Mouse (Mus musculus) embryonic facial prominence, embryonic 11.5 days (tissue): Measurements from ENCODE around the gene Tbc1d30. TPM values are rescaled to one million over a fixed set of nuclear protein-coding genes. Genes with fewer than 3 reads are reported as not detected.

Experiments
- ATAC-seq: fragments of 200-750 bp; cut with Nextera tagmentation; replicated peaks from 2 replicates; pipeline ENCODE4 v1.8.0; 2017; ENCODE audit warnings: low read depth; ENCODE audit not compliant: insufficient number of reproducible peaks, low FRiP score, low TSS enrichment
- DNase-seq: peaks from one replicate; pipeline ENCODE4 v3.0.0-alpha.2; 2015; ENCODE audit warnings: low spot score
- H3K27ac ChIP-seq: fragments of 300-500 bp; sonication (generic); replicated peaks from 2 replicates; pipeline ENCODE4 v1.5.1; 2014; ENCODE audit warnings: mild to moderate bottlenecking, low read depth, low read length, control low read depth
- H3K27me3 ChIP-seq: fragments of 300-500 bp; sonication (generic); 2 replicates; pipeline ENCODE4 v1.6.1; 2014; ENCODE audit warnings: mild to moderate bottlenecking, low read length, moderate library complexity, mixed read lengths; ENCODE audit not compliant: control insufficient read depth, insufficient read depth
- H3K36me3 ChIP-seq: fragments of 300-500 bp; sonication (generic); replicated peaks from 2 replicates; pipeline ENCODE4 v1.6.1; 2014; ENCODE audit warnings: low read depth, mild to moderate bottlenecking, low read length, moderate library complexity, mixed read lengths; ENCODE audit not compliant: control insufficient read depth, insufficient read depth
- H3K4me1 ChIP-seq: fragments of 300-500 bp; sonication (generic); 2 replicates; pipeline ENCODE4 v1.6.1; 2014; ENCODE audit warnings: low read length, mixed read lengths; ENCODE audit not compliant: control insufficient read depth, insufficient read depth
- H3K4me2 ChIP-seq: fragments of 300-500 bp; sonication (generic); 2 replicates; pipeline ENCODE4 v1.6.1; 2014; ENCODE audit warnings: low read depth, mild to moderate bottlenecking, control low read depth, low read length, moderate library complexity
- H3K4me3 ChIP-seq: fragments of 300-500 bp; sonication (generic); 2 replicates; pipeline ENCODE4 v1.5.1; 2014; ENCODE audit warnings: low read depth, low read length, control low read depth
- H3K9ac ChIP-seq: fragments of 300-500 bp; sonication (generic); replicated peaks from 2 replicates; pipeline ENCODE4 v1.6.1; 2014; ENCODE audit warnings: mild to moderate bottlenecking, control low read depth, low read length
- H3K9me3 ChIP-seq: fragments of 300-500 bp; sonication (generic); replicated peaks from 2 replicates; pipeline ENCODE4 v1.6.1; 2016; ENCODE audit warnings: mild to moderate bottlenecking, low read length, inconsistent platforms, mixed read lengths; ENCODE audit not compliant: control insufficient read depth
- WGBS: fragments of 180-500 bp; shearing (Covaris S2); extraction: QIAGEN DNeasy Blood & Tissue Kit; methylation state at CpG from one replicate; pipeline ENCODE4 v1.1.7; 2014; 5-methylcytosine and 5-hydroxymethylcytosine counted together
- polyA plus RNA-seq: library from polyadenylated mRNA; unstranded; fragments of >200 nt; fragmentation: Nextera tagmentation; extraction: Ambion mirVana; gene quantifications from 2 replicates; pipeline ENCODE4 v1.2.1, GENCODE M21; 2014

Gene Tbc1d30
- polyA plus RNA-seq, 1 experiment from 2014 or later: 2.7 TPM

DNA sequence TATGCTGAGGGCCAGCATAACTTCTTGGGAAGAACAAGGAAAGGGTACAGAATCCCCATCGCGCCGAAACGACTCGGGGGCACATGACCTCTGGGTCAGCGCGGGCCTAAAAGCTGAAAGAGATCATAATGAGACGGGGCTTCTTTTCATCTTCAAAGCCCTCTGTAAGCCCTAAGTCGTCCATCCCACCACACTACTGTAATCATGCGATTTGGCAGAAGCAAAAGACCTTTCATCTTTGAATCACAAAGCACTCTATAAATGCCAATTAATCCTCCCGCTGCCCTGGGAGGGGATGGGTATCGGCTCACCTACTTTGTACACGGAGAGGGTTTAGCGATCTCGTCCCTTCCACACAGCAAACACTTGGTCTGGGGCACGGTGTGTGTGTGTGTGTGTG lies 112.5 kb downstream of the Tbc1d30 start:
- Histone ChIP-seq H3K27ac (no peak overlapping the region), H3K4me2 (no peak overlapping the region), H3K4me1 (no peaks in the 10 kb centered on the region), H3K27me3 (no peaks in the 10 kb centered on the region), H3K9me3 (no peaks in the 10 kb centered on the region), H3K9ac (no peak overlapping the region), H3K36me3 (no peaks in the 10 kb centered on the region), H3K4me3 (no peak overlapping the region)
- DNase-seq: peak; percentile 30
- ATAC-seq: no peak
- WGBS: 40% methylated on average over 16 of the region's 16 CpGs

DNA sequence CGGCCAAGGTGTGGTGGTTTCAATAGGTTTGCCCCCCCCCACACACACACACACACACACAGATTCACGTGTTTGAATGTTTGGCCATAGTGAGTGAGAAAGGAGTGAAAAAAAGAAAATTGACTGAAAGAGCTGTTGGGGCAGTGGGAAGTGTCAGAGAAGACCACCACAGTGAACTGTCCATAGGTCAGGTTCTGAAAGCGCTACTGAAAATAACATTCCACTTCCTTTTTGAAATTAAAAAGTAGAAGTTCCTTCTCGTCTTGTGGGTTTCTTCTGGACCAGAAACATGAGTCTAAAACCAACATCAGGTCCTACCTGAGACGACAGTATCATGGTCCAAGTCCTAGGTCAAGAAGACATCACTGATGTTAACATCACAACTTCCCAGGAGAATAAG lies 113.7 kb downstream of the Tbc1d30 start:
- H3K4me3 ChIP-seq: no peak overlapping the region
- H3K9ac ChIP-seq: no peak overlapping the region
- no peak for ATAC-seq
- no peak overlapping the region for H3K27ac ChIP-seq
- H3K9me3 ChIP-seq: no peaks in the 10 kb centered on the region
- no peaks in the 10 kb centered on the region for H3K27me3 ChIP-seq
- WGBS: 83% methylated on average over 5 of the region's 5 CpGs
- H3K36me3 ChIP-seq: no peaks in the 10 kb centered on the region
- H3K4me1 ChIP-seq: no peaks in the 10 kb centered on the region
- DNase-seq: no peak
- H3K4me2 ChIP-seq: no peak overlapping the region

DNA sequence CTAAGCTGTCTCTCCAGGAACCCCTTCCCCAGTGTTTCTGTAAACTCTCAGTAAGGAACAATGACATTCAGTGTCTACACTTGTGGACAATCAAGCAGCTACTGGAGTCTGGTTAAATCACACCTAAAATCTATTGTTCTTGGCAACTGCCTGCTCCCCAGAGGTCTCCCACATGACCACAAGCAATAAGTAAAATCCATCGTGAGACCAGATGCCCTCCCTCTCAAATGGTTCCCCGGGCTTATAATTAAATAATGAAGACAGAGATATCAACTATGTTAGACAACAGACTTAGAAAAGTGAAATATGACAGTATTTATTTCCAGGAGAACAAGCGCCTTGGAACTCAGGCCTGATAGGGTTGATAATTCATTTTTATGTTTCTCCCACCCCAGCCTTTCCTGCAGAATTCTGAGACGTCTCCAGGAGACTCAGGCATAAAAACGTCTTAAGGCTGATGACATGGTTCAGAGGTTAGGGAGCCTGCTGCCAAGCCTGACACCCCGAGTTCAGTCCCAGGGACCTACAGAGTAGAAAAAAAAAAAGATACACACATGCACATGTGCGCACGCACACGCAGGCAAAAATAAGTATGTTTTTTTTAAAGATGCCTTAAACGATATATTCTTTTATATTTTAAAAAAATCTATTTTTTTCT lies 115.8 kb downstream of the Tbc1d30 start:
- ATAC-seq (no peak), DNase-seq (no peak)
- WGBS: 83% methylated on average over 10 of the region's 10 CpGs
- Histone ChIP-seq H3K27me3 (no peaks in the 10 kb centered on the region), H3K27ac (no peak overlapping the region), H3K4me3 (no peak overlapping the region), H3K9me3 (no peaks in the 10 kb centered on the region), H3K36me3 (no peaks in the 10 kb centered on the region), H3K4me1 (no peaks in the 10 kb centered on the region), H3K9ac (no peak overlapping the region), H3K4me2 (no peak overlapping the region)

DNA sequence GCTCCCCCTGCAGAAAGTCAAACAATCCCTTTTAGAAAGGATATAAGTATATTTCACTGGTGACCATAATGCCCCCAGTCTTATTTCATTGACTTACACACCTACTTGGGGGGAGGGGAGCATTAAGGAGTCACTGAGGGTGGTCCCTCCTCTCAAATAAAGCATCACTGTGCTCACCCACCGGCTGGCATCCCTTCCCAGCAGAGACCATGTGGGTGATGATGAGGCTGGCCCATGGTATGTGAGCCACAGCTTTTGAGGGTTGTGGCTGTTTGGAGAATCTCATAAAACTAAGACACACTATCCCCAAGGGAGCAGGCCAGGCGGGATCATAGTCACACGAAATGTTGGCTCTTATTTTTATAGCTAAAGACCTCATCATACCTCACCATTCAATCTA lies 116.6 kb downstream of the Tbc1d30 start:
- Histone ChIP-seq H3K9me3 (no peaks in the 10 kb centered on the region), H3K36me3 (no peaks in the 10 kb centered on the region), H3K4me1 (no peaks in the 10 kb centered on the region), H3K9ac (no peak overlapping the region), H3K4me3 (no peak overlapping the region), H3K27ac (no peak overlapping the region), H3K27me3 (no peaks in the 10 kb centered on the region), H3K4me2 (no peak overlapping the region)
- WGBS: 77% methylated on average over 3 of the region's 3 CpGs
- ATAC-seq (no peak), DNase-seq (no peak)

DNA sequence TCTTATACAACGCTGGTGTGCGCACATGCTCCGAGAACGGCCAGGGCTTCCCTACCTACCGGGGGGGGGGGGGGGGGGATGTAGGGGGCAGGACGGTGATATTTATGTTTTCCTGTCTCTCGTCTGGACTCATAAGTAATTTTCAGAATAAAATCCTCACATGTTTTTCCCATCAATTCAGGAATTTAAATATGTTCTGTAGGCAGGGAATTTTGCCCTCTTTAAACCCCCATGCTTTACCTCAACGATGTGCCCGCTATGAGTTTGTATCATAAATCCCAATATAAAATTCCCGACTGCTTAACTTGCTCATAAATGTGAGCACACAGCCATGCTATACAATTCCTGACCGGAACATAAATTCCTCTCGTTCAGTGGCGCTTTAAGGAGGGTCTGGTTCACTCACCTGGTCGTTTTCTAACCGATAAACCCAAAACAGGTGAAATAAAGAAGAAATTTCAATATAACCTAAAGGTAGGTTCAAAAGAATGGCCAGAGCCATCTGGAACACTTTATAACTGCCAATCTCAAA lies 122.6 kb downstream of the Tbc1d30 start:
- Histone ChIP-seq H3K27ac (no peak overlapping the region), H3K4me2 (no peak overlapping the region), H3K4me3 (no peak overlapping the region), H3K4me1 (no peaks in the 10 kb centered on the region), H3K27me3 (no peaks in the 10 kb centered on the region), H3K9me3 (no peaks in the 10 kb centered on the region), H3K36me3 (no peaks in the 10 kb centered on the region), H3K9ac (no peak overlapping the region)
- ATAC-seq (no peak), DNase-seq (no peak)
- 82% methylated on average over 15 of the region's 15 CpGs for WGBS

DNA sequence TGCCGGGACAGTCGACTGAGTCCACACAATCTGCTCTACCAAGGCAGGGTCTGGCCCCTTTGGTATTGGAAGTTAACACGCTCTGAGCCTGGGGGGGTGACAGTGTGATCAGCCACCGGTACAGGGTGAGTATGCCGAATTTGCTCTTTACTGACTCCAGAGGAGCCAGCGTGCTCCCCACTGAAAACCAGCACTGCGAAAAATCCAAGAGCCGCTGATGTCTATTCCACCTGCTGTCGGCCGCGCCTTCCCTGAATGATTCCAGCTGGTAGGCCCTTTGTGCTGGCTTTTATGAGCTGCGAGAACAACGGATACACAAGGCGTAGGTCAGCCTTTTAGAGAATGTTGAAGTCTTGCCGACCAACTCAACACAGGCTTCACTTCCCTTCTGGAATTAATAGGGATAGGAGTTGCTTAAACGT lies 123.1 kb downstream of the Tbc1d30 start:
- Histone ChIP-seq H3K27me3 (no peaks in the 10 kb centered on the region), H3K9me3 (no peaks in the 10 kb centered on the region), H3K4me3 (no peak overlapping the region), H3K36me3 (no peaks in the 10 kb centered on the region), H3K4me1 (no peaks in the 10 kb centered on the region), H3K4me2 (no peak overlapping the region), H3K9ac (no peak overlapping the region), H3K27ac (no peak overlapping the region)
- DNase-seq (peak; percentile 35), ATAC-seq (no peak)
- WGBS: 74% methylated on average over 16 of the region's 16 CpGs

DNA sequence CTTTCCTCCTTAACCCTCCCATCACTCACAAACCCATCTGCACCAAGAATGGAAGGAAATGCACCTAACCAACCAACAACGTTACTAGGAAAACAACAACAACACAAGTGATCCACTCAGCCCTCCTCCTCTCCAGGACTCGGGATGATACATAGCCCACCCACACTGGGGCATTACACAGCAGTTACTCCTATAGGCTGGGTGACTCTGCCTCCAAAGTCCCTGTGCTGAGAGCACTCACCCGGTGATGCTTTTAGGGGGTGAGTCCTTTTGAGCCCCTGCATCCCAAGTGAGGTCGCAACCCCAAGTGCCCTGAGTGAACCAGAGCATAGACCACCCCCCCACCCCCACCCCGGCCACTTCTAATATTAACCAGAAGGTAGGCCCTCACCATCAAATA lies 123.7 kb downstream of the Tbc1d30 start:
- H3K9me3 ChIP-seq: no peaks in the 10 kb centered on the region
- H3K27me3 ChIP-seq: no peaks in the 10 kb centered on the region
- H3K27ac ChIP-seq: no peak overlapping the region
- DNase-seq (no peak), ATAC-seq (no peak)
- no peak overlapping the region for H3K9ac ChIP-seq
- H3K4me2 ChIP-seq: no peak overlapping the region
- no peaks in the 10 kb centered on the region for H3K36me3 ChIP-seq
- WGBS: 77% methylated on average over 5 of the region's 5 CpGs
- H3K4me1 ChIP-seq: no peaks in the 10 kb centered on the region
- no peak overlapping the region for H3K4me3 ChIP-seq

DNA sequence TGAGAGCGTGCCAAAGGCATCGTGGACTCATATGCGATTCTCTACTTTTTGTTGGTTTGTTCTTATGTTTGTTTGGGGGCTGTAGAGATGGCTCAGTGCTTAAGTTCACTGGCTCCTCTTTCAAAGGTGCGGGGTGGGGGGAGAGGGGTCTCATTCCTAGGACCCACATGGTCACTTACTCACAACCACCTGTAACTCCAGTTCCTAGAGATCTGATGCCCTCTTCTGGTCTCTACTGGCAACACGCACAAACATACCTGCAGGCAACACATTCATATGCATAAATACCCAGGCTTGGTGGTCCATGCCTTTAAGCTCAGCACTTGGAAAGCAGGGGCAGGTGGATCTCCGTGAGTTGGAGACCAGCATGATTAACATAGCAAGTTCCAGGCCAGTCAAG lies 125.4 kb downstream of the Tbc1d30 start:
- no peaks in the 10 kb centered on the region for H3K4me1 ChIP-seq
- DNase-seq (no peak), ATAC-seq (no peak)
- no peaks in the 10 kb centered on the region for H3K27me3 ChIP-seq
- H3K4me2 ChIP-seq: no peak overlapping the region
- WGBS: 68% methylated on average over 6 of the region's 6 CpGs
- H3K9me3 ChIP-seq: no peaks in the 10 kb centered on the region
- no peak overlapping the region for H3K9ac ChIP-seq
- H3K36me3 ChIP-seq: no peaks in the 10 kb centered on the region
- H3K4me3 ChIP-seq: no peak overlapping the region
- no peak overlapping the region for H3K27ac ChIP-seq
